Mouse (Mus musculus): ENCODE results near the gene Gm17509.

Gene Gm17509

GRCm38 (mm10) chr13:117220501-117221321 is at the start of gene Gm17509:
Gm17509 (minus strand) TSS chr13:117221075.
- peak; percentile 31 to 32 for DNase-seq (ENCODE audit: low spot score in 2 of 2)

GRCm38 (mm10) chr13:117267963-117268362 is 47.1 kb upstream of the Gm17509 start:
- no peak for DNase-seq (ENCODE audit: low spot score in 2 of 2)

- DNase-seq (ENCODE audit: low spot score in 2 of 2): no peak
Observed at GRCm38 (mm10) chr13:117266156-117266555, 45.3 kb upstream of the Gm17509 start.

- DNase-seq (ENCODE audit: low spot score in 2 of 2): no peak
Observed at GRCm38 (mm10) chr13:117260704-117261103, 39.8 kb upstream of the Gm17509 start.

GRCm38 (mm10) chr13:117242621-117243020 is 21.7 kb upstream of the Gm17509 start:
- no peak for DNase-seq (ENCODE audit: low spot score in 2 of 2)

GRCm38 (mm10) chr13:117242063-117242462 is 21.2 kb upstream of the Gm17509 start:
- no peak for DNase-seq (ENCODE audit: low spot score in 2 of 2)

- peak in 1 of 2 experiments; percentile 25 for DNase-seq (ENCODE audit: low spot score in 2 of 2)
Observed at GRCm38 (mm10) chr13:117237111-117237510, 16.2 kb upstream of the Gm17509 start.

- DNase-seq (ENCODE audit: low spot score in 2 of 2): no peak
Observed at GRCm38 (mm10) chr13:117235530-117236212, 14.8 kb upstream of the Gm17509 start.

GRCm38 (mm10) chr13:117234486-117234885 is 13.6 kb upstream of the Gm17509 start:
- no peak for DNase-seq (ENCODE audit: low spot score in 2 of 2)

- no peak for DNase-seq (ENCODE audit: low spot score in 2 of 2)
Observed at GRCm38 (mm10) chr13:117233808-117234207, 12.9 kb upstream of the Gm17509 start.

- no peak for DNase-seq (ENCODE audit: low spot score in 2 of 2)
Observed at GRCm38 (mm10) chr13:117230371-117231110, 9.7 kb upstream of the Gm17509 start.

- DNase-seq (ENCODE audit: low spot score in 2 of 2): no peak
Observed at GRCm38 (mm10) chr13:117225561-117225960, 4.7 kb upstream of the Gm17509 start.

- DNase-seq (ENCODE audit: low spot score in 2 of 2): no peak
Observed at GRCm38 (mm10) chr13:117224901-117225300, 4.0 kb upstream of the Gm17509 start.

- no peak for DNase-seq (ENCODE audit: low spot score in 2 of 2)
Observed at GRCm38 (mm10) chr13:117223125-117223524, 2.2 kb upstream of the Gm17509 start.

GRCm38 (mm10) chr13:117219871-117220500 is 889 bp downstream of the Gm17509 start:
- DNase-seq (ENCODE audit: low spot score in 2 of 2): no peak

GRCm38 (mm10) chr13:117218092-117218491 is 2.8 kb downstream of the Gm17509 start:
- no peak for DNase-seq (ENCODE audit: low spot score in 2 of 2)

GRCm38 (mm10) chr13:117217621-117218020 is 3.3 kb downstream of the Gm17509 start:
- DNase-seq (ENCODE audit: low spot score in 2 of 2): no peak

GRCm38 (mm10) chr13:117216752-117217363 is 4.0 kb downstream of the Gm17509 start:
- no peak for DNase-seq (ENCODE audit: low spot score in 2 of 2)

GRCm38 (mm10) chr13:117216126-117216525 is 4.7 kb downstream of the Gm17509 start:
- no peak for DNase-seq (ENCODE audit: low spot score in 2 of 2)

GRCm38 (mm10) chr13:117215481-117215880 is 5.4 kb downstream of the Gm17509 start:
- no peak for DNase-seq (ENCODE audit: low spot score in 2 of 2)

- DNase-seq (ENCODE audit: low spot score in 2 of 2): no peak
Observed at GRCm38 (mm10) chr13:117211386-117211875, 9.4 kb downstream of the Gm17509 start.

Measured in spleen, postnatal 14 days (tissue).